Mouse (Mus musculus): ENCODE data around the gene Rnft2. TPM values are rescaled to one million over a fixed set of nuclear protein-coding genes. Genes with fewer than 3 reads are reported as not detected.

The Rnft2 gene
- 3.0 and 3.4 TPM in 2 replicates for polyA plus RNA-seq (2014; fragmentation: Nextera tagmentation; extraction: Ambion mirVana)

DNA sequence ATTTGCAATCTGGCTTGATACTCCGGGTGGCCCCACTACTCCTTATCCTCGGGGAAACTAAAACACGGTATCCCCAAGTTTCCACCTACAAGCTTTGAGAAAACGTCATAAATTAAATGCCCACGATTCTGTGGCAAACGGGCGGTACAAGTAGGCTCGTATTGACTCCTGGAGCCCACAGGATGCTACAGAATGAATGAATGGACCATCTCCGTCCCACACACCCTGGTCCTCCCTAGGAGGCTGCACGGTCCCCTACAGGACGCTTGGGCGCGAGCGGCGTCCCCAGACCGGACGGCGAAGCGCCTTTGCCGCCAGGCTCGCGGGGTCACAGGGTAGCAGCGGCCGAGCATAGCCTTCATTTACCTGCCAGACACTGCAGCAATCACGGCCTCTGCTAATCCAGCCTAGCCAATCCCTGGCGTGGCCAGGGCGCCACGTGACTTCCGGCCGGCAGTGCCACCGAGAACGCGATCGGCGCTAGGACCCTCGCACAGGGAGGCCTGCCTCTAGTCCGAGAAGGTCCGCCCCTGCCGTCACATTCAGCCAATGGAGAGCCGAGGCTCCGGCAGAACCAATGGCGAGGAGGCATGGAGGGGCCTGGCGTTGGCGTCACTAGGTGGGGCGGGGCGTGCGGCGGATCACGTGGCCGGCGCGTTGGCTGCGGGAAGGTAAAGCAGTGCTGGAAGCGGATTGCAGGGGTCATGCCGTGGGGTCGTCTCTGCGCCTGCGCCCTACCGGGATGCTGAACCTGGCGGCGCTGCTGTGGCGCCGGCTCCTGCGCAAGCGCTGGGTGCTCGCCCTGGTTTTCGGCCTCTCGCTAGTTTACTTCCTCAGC, at the start of gene Rnft2, which contains the start of gene 2410131K14Rik:
Rnft2 (minus strand) TSS at position 511 of the 838 bp plus-strand sequence.
2410131K14Rik (plus strand) TSS at position 622 of the 838 bp plus-strand sequence.
- Histone ChIP-seq H3K4me3 (ENCODE audit: low read depth, low read length) (peak within 1 kb of the TSS; percentile 70), H3K9me3 (ENCODE audit: low read depth, low read length) (no peaks in the 10 kb centered on the region), H3K4me2 (peak within 1 kb of the TSS; percentile 65), H3K4me1 (ENCODE audit: insufficient read depth) (0 out of 2 replicates have a peak, but pooled peaks cover 7% of the 10 kb centered on the region), H3K27ac (ENCODE audit: low read depth) (peak within 1 kb of the TSS; percentile 63; the same call in 1 of the 2 replicates), H3K36me3 (ENCODE audit: insufficient read depth) (0 out of 2 replicates have a peak, but pooled peaks cover 7% of the 10 kb centered on the region), H3K27me3 (ENCODE audit: insufficient read depth, low read length) (no peaks in the 10 kb centered on the region), H3K9ac (peak within 1 kb of the TSS; percentile 68)
- TF ChIP-seq CTCF (IDR thresholded peaks at IDR 0.05; ENCODE audit: low read depth) = 0 out of 2 replicates have a peak, but pooled peaks have one; percentile 18
- under 1% methylated on average over 68 of the region's 68 CpGs for WGBS
- DNase-seq = peak; percentile 100
- ATAC-seq (ENCODE audit: insufficient read depth) = peak; percentile 100

DNA sequence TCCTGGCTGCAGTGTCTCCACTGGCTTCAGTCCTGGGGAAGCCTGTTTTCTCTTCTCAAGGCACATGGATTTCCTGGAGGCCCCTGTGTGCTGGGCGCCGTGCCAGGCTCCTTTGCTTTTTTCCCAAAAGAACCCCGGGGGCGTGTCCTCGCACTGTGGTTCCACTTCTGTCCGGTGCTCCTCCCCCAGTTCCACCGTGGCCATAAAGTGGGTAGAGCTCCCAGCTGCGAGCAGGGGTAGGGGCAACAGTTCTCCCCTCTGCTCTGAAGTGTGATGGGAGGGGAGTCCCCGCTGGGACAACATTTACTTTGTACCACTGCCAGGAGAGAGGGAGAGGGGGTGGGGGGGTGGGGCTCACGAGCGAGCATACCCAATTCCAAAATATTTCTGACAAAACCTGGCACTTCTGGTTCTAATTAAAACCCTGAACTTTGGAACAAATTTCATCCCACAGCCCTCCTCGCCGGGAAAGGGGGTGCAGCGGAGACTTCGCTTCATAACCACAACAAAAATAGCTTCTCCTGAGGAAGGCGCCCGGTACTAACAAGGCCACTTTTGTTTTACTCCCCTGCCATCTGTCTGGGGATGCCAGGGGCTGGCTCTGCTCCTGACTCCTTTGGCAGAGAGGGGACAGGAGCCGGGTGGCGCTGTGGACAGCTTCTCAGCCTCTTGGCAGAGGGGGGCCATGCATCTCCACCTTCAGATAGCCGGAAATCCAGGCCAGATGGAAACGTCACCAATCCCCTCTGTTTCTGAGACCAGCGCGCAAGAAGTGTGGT, 49.4 kb upstream of the Rnft2 start:
- Histone ChIP-seq H3K36me3 (ENCODE audit: insufficient read depth) (no peaks in the 10 kb centered on the region), H3K27me3 (ENCODE audit: insufficient read depth, low read length) (no peaks in the 10 kb centered on the region), H3K4me3 (ENCODE audit: low read depth, low read length) (peak overlapping the region; percentile 19), H3K4me1 (ENCODE audit: insufficient read depth) (peaks cover 16% of the 10 kb centered on the region; the same call in 1 of the 2 replicates), H3K9me3 (ENCODE audit: low read depth, low read length) (no peaks in the 10 kb centered on the region), H3K4me2 (peak overlapping the region; percentile 58), H3K9ac (no peak overlapping the region), H3K27ac (ENCODE audit: low read depth) (peak overlapping the region; percentile 93)
- 12% methylated on average over 23 of the region's 23 CpGs for WGBS
- DNase-seq (peak; percentile 99), ATAC-seq (ENCODE audit: insufficient read depth) (peak; percentile 92)
- TF ChIP-seq CTCF (IDR thresholded peaks at IDR 0.05; ENCODE audit: low read depth) = 0 out of 2 replicates have a peak, but pooled peaks have one; percentile 20

DNA sequence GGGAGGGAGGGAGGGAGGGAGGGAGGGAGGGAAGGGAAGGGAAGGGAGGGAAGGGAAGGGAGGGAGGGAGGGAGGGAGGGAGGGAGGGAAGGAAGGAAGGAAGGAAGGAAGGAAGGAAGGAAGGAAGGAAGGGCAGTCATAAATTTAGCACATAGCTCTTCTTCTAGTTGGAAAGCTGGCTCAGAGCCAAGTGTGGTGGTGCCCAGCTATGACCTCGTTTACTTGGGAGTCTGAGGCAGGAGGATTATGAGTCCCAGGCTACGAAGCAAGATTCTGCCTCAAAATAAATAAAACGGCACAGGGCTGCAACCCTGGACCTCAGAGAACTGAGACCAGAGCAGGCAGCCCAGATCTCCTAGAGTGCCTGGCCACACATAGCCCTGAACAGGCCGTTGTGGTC, 47.6 kb upstream of the Rnft2 start:
- Histone ChIP-seq H3K4me3 (ENCODE audit: low read depth, low read length) (no peak overlapping the region), H3K4me1 (ENCODE audit: insufficient read depth) (peaks cover 13% of the 10 kb centered on the region; the same call in 1 of the 2 replicates), H3K4me2 (no peak overlapping the region), H3K9ac (no peak overlapping the region), H3K27ac (ENCODE audit: low read depth) (no peak overlapping the region), H3K27me3 (ENCODE audit: insufficient read depth, low read length) (no peaks in the 10 kb centered on the region), H3K36me3 (ENCODE audit: insufficient read depth) (no peaks in the 10 kb centered on the region), H3K9me3 (ENCODE audit: low read depth, low read length) (no peaks in the 10 kb centered on the region)
- ATAC-seq (ENCODE audit: insufficient read depth) (no peak), DNase-seq (no peak)
- no peak for TF ChIP-seq CTCF (IDR thresholded peaks at IDR 0.05; ENCODE audit: low read depth)
- 42% methylated on average over 4 of the region's 4 CpGs for WGBS

DNA sequence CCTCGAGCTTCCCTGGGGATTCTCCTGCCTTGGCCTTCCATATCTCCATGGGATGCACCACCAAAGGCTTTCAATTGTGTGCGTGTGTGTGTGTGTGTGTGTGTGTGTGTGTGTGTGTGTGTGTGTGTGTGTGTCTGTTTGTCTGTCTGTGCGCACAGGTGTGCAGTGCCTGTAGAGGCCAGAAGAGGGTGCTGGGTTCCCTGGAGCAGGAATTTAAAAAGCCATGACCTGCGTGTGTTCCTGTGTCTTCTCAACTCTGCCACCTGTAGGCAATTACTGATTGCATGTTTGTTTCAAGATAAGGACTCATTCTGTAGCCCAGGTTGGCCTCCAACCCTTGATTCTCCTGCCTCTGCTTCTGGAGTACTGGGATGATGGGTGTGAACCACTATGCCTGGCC, 46.5 kb upstream of the Rnft2 start:
- peak; percentile 14; the same call in 1 of the 2 replicates for TF ChIP-seq CTCF (IDR thresholded peaks at IDR 0.05; ENCODE audit: low read depth)
- Histone ChIP-seq H3K9ac (no peak overlapping the region), H3K36me3 (ENCODE audit: insufficient read depth) (no peaks in the 10 kb centered on the region), H3K27ac (ENCODE audit: low read depth) (no peak overlapping the region), H3K4me1 (ENCODE audit: insufficient read depth) (peaks cover 12% of the 10 kb centered on the region; the same call in 1 of the 2 replicates), H3K9me3 (ENCODE audit: low read depth, low read length) (no peaks in the 10 kb centered on the region; the same call in 1 of the 2 replicates), H3K27me3 (ENCODE audit: insufficient read depth, low read length) (no peaks in the 10 kb centered on the region), H3K4me2 (no peak overlapping the region), H3K4me3 (ENCODE audit: low read depth, low read length) (no peak overlapping the region)
- 93% methylated on average over 4 of the region's 4 CpGs for WGBS
- no peak for DNase-seq
- ATAC-seq (ENCODE audit: insufficient read depth) = no peak

- H3K4me2 ChIP-seq = no peak overlapping the region
- whole genome bisulfite sequencing = 81% methylated on average over 18 of the region's 18 CpGs
- no peak; the same call in 1 of the 2 replicates for TF ChIP-seq CTCF (IDR thresholded peaks at IDR 0.05; ENCODE audit: low read depth)
- H3K4me3 ChIP-seq (ENCODE audit: low read depth, low read length) = no peak overlapping the region
- H3K27me3 ChIP-seq (ENCODE audit: insufficient read depth, low read length) = peaks cover 2% of the 10 kb centered on the region; the same call in 1 of the 2 replicates
- H3K9me3 ChIP-seq (ENCODE audit: low read depth, low read length) = no peaks in the 10 kb centered on the region
- no peak for ATAC-seq (ENCODE audit: insufficient read depth)
- H3K9ac ChIP-seq = no peak overlapping the region
- DNase-seq = no peak
- H3K27ac ChIP-seq (ENCODE audit: low read depth) = no peak overlapping the region
- H3K4me1 ChIP-seq (ENCODE audit: insufficient read depth) = peaks cover 12% of the 10 kb centered on the region
- H3K36me3 ChIP-seq (ENCODE audit: insufficient read depth) = no peaks in the 10 kb centered on the region
Measured at GRCm38 (mm10) chr5:118277741-118278495, 33.0 kb upstream of the Rnft2 start.

DNA sequence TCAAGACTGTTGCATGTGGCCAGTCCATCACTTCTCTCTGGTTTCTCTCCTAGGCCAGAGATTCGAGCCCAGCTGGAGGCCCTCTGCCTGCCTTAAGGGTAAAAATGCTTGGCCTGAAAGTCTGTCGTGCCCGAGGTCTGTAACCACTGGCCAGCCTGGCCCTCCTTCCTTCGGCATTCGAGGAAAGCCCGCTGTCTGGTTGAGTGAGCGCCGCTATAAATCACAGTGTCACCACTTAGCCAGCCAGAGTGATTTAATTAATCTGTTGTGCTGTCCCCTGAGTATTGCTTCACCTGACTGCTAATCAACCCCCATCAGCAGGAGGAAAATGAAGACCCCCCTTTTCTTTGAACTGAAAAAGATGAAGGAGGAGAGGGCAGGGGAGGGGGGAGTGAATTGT, 31.8 kb upstream of the Rnft2 start:
- DNase-seq (no peak), ATAC-seq (ENCODE audit: insufficient read depth) (no peak)
- TF ChIP-seq CTCF (IDR thresholded peaks at IDR 0.05; ENCODE audit: low read depth) = no peak
- Histone ChIP-seq H3K4me3 (ENCODE audit: low read depth, low read length) (no peak overlapping the region), H3K27ac (ENCODE audit: low read depth) (no peak overlapping the region), H3K4me2 (no peak overlapping the region), H3K4me1 (ENCODE audit: insufficient read depth) (peaks cover 12% of the 10 kb centered on the region), H3K36me3 (ENCODE audit: insufficient read depth) (no peaks in the 10 kb centered on the region), H3K9me3 (ENCODE audit: low read depth, low read length) (no peaks in the 10 kb centered on the region), H3K9ac (no peak overlapping the region), H3K27me3 (ENCODE audit: insufficient read depth, low read length) (peaks cover 14% of the 10 kb centered on the region; the same call in 1 of the 2 replicates)
- WGBS = 27% methylated on average over 8 of the region's 8 CpGs

All from lung, embryonic 14.5 days (tissue).